Comparison of ENCODE assay signal across 8 mouse cellular contexts in the genomic region with DNA sequence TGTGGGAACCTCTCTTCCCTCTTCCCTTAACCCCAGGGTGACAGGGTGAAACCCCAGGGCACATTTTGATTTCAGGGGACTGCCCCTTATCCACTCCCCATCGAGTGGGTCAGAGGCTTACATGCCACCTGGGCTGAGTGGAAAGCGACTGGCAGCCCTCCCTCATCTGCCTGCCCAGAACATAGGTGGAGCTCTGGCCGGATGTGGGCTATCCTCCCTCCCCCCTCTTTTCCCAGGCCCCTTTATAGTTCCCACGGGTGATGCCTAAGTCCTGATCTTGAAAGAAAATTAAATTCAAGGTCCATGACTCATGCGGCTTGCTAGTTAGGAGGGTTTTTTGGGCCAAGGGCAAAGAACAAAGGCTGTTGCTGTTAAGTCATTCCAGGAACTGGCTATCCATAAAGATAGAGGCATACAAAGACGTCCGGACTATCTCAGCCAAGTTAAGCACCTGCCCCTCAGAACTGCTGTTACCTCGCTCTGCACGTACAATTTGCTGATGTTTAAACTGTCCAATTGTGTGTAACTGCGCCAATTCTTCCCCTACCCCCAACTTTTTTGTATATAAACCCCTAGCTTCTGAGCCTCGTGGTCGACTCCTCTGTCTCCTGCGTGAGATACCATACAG.
DNase-seq lines count a peak whose midpoint lies in the region; ATAC-seq and TF ChIP-seq lines count a peak whose summit lies in the region.
"Not testable (repeated sequence)": the region's sequence is repeated elsewhere in the genome, so short reads cannot be mapped to it uniquely, and the experiment has no call there.

No protein-coding gene starts in this region.

- H3K4me3 ChIP-seq in embryonic fibroblast, embryonic 13.5 days (ENCODE audit: insufficient read depth, low read length); stomach, embryonic 15.5 days (replicated peaks): not testable (repeated sequence)

- H3K36me3 ChIP-seq in stomach, embryonic 15.5 days = not testable (repeated sequence)

- TF ChIP-seq CTCF in embryonic fibroblast, embryonic 13.5 days (IDR thresholded peaks at IDR 0.05; ENCODE audit: borderline replicate concordance, insufficient read depth, low read length) = not testable (repeated sequence)

- H3K9me3 ChIP-seq in stomach, embryonic 15.5 days = not testable (repeated sequence)

- DNase-seq in A20 (ENCODE audit: low read depth, low spot score) = peak; percentile 51
- DNase-seq in T-cell, adult 2 months (ENCODE audit: low spot score) = peak; percentile 57
- DNase-seq in kidney, adult 11 months = peak; percentile 14
- DNase-seq in large intestine, adult 2 months (ENCODE audit: low read depth, low spot score) = peak; percentile 18
- DNase-seq in lung, postnatal 4 days = peak; percentile 22 to 32
- peak; percentile 48 for DNase-seq in thymus, postnatal 25 days

- H3K27ac ChIP-seq in embryonic fibroblast, embryonic 13.5 days (ENCODE audit: insufficient read depth, low read length) = peak overlapping the region; percentile 24
- H3K27ac ChIP-seq in stomach, embryonic 15.5 days = peak overlapping the region; percentile 11; the same call in 1 of the 2 replicates

- not testable (repeated sequence) for H3K4me2 ChIP-seq in stomach, embryonic 15.5 days

- not testable (repeated sequence) for H3K4me1 ChIP-seq in embryonic fibroblast, embryonic 13.5 days (ENCODE audit: control insufficient read depth, insufficient read depth, low read length); stomach, embryonic 15.5 days

- 19% methylated on average over 13 of the region's 13 CpGs for WGBS in large intestine, adult 2 months
- WGBS in stomach, embryonic 15.5 days = 64% methylated on average over 13 of the region's 13 CpGs

- not testable (repeated sequence) for TF ChIP-seq POLR2A in embryonic fibroblast, embryonic 13.5 days (IDR thresholded peaks at IDR 0.05; ENCODE audit: low read depth, low read length)

- ATAC-seq in stomach, embryonic 15.5 days (ENCODE audit: insufficient read depth, low FRiP score, low read depth) = peak; percentile 76

- not testable (repeated sequence) for H3K9ac ChIP-seq in stomach, embryonic 15.5 days

- not testable (repeated sequence) for H3K27me3 ChIP-seq in stomach, embryonic 15.5 days (replicated peaks)
